Mouse (Mus musculus): Measurements from ENCODE around the gene Rexo5.

Gene Rexo5

GRCm38 (mm10) chr7:119793586-119794250 is at the start of gene Rexo5, which contains the start of gene Eri2:
Rexo5 (plus strand) TSS chr7:119794006.
Eri2 (minus strand) TSS chr7:119794058.
- DNase-seq (ENCODE audit: low spot score), result peak; percentile 69

GRCm38 (mm10) chr7:119744321-119744720 is 49.5 kb upstream of the Rexo5 start:
- DNase-seq (ENCODE audit: low spot score), result no peak

GRCm38 (mm10) chr7:119745869-119746268 is 47.9 kb upstream of the Rexo5 start:
- no peak for DNase-seq (ENCODE audit: low spot score)

GRCm38 (mm10) chr7:119748761-119749160 is 45.0 kb upstream of the Rexo5 start:
- DNase-seq (ENCODE audit: low spot score), result no peak

- DNase-seq (ENCODE audit: low spot score), result no peak
Measured at GRCm38 (mm10) chr7:119749942-119750341, 43.9 kb upstream of the Rexo5 start.

- no peak for DNase-seq (ENCODE audit: low spot score)
Measured at GRCm38 (mm10) chr7:119753696-119754095, 40.1 kb upstream of the Rexo5 start.

GRCm38 (mm10) chr7:119760527-119760951 is 33.3 kb upstream of the Rexo5 start, which contains the start of gene Acsm3:
Acsm3 (plus strand) TSS chr7:119760923.
- DNase-seq (ENCODE audit: low spot score), result no peak

- no peak for DNase-seq (ENCODE audit: low spot score)
Measured at GRCm38 (mm10) chr7:119762166-119762697, 31.6 kb upstream of the Rexo5 start.

- no peak for DNase-seq (ENCODE audit: low spot score)
Measured at GRCm38 (mm10) chr7:119764377-119764776, 29.4 kb upstream of the Rexo5 start.

- no peak for DNase-seq (ENCODE audit: low spot score)
Measured at GRCm38 (mm10) chr7:119766996-119767395, 26.8 kb upstream of the Rexo5 start.

GRCm38 (mm10) chr7:119769895-119770294 is 23.9 kb upstream of the Rexo5 start:
- DNase-seq (ENCODE audit: low spot score), result no peak

GRCm38 (mm10) chr7:119783453-119783852 is 10.4 kb upstream of the Rexo5 start:
- DNase-seq (ENCODE audit: low spot score), result no peak

GRCm38 (mm10) chr7:119784908-119785307 is 8.9 kb upstream of the Rexo5 start:
- no peak for DNase-seq (ENCODE audit: low spot score)

- DNase-seq (ENCODE audit: low spot score), result no peak
Measured at GRCm38 (mm10) chr7:119789024-119789423, 4.8 kb upstream of the Rexo5 start.

- no peak for DNase-seq (ENCODE audit: low spot score)
Measured at GRCm38 (mm10) chr7:119794251-119794638, 439 bp downstream of the Rexo5 start.

GRCm38 (mm10) chr7:119795311-119795710 is 1.5 kb downstream of the Rexo5 start:
- no peak for DNase-seq (ENCODE audit: low spot score)

GRCm38 (mm10) chr7:119800488-119800887 is 6.7 kb downstream of the Rexo5 start:
- no peak for DNase-seq (ENCODE audit: low spot score)

- DNase-seq (ENCODE audit: low spot score), result no peak
Measured at GRCm38 (mm10) chr7:119800991-119801390, 7.2 kb downstream of the Rexo5 start.

GRCm38 (mm10) chr7:119807396-119807795 is 13.6 kb downstream of the Rexo5 start:
- DNase-seq (ENCODE audit: low spot score), result no peak

GRCm38 (mm10) chr7:119808723-119809122 is 14.9 kb downstream of the Rexo5 start:
- DNase-seq (ENCODE audit: low spot score), result no peak

GRCm38 (mm10) chr7:119835371-119835770 is 41.6 kb downstream of the Rexo5 start:
- DNase-seq (ENCODE audit: low spot score), result no peak

GRCm38 (mm10) chr7:119835996-119836777 is 42.4 kb downstream of the Rexo5 start:
- DNase-seq (ENCODE audit: low spot score), result no peak

- DNase-seq (ENCODE audit: low spot score), result no peak
Measured at GRCm38 (mm10) chr7:119841820-119842449, 48.1 kb downstream of the Rexo5 start.
